11 mouse cellular contexts compared by ENCODE assay signal in the genomic region with DNA sequence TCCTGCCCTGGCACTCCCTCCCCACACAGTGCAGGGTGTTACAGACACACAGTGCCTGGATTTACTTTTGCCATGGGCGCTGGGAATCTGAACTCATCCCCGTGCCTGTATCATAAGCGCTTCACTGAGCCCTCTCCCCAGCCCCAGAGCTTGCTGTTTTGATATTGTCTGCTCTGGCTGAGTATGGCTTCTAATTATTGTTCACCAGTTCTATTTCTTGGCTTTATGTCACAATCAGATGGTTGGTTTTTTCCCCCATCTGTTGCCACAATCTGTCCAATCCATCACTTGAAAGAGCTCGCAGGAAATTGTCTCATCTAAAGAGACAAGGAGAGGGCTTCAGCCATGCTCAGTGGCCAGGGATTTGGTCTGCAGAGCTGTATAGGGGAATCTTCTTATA. TPM values are rescaled to one million over a fixed set of nuclear protein-coding genes. Genes with fewer than 3 reads are reported as not detected.
DNase-seq lines count a peak whose midpoint lies in the region; ATAC-seq and TF ChIP-seq lines count a peak whose summit lies in the region.
"Had no signal": no experiment of that assay in that cellular context is flagged by ENCODE, and none has a peak within 500 bp of the region (broad histone marks: within the 10 kb centered on the region; RNA-seq: fewer than 3 reads in every experiment).

No protein-coding gene starts in this region.

- 40% methylated on average over 4 of the region's 4 CpGs for WGBS in forebrain, postnatal 0 days
- 65% methylated on average over 4 of the region's 4 CpGs for WGBS in midbrain, embryonic 16.5 days

- ATAC-seq in forebrain, postnatal 0 days = peak; percentile 60
- 0 out of 2 replicates have a peak, but pooled peaks have one; percentile 19 for ATAC-seq in midbrain, embryonic 16.5 days
- no peak for ATAC-seq in CD4-positive, CD25-positive, alpha-beta regulatory T cell, adult 4 months

- H3K27me3 ChIP-seq in forebrain, postnatal 0 days (ENCODE audit: insufficient read depth, low read length) = no peaks in the 10 kb centered on the region
- no peaks in the 10 kb centered on the region for H3K27me3 ChIP-seq in midbrain, embryonic 16.5 days (ENCODE audit: control insufficient read depth, insufficient read depth, low read depth, low read length)
- H3K27me3 ChIP-seq: Patski had no signal

- no peak overlapping the region for H3K4me2 ChIP-seq in forebrain, postnatal 0 days (ENCODE audit: low read depth)
- no peak overlapping the region for H3K4me2 ChIP-seq in midbrain, embryonic 16.5 days (ENCODE audit: low read length)

- no peaks in the 10 kb centered on the region for H3K36me3 ChIP-seq in forebrain, postnatal 0 days (ENCODE audit: insufficient read depth)
- H3K36me3 ChIP-seq in midbrain, embryonic 16.5 days (ENCODE audit: control insufficient read depth, insufficient read depth, low read length) = no peaks in the 10 kb centered on the region

- no peaks in the 10 kb centered on the region for H3K9me3 ChIP-seq in forebrain, postnatal 0 days (ENCODE audit: low read length)
- H3K9me3 ChIP-seq in midbrain, embryonic 16.5 days (replicated peaks; ENCODE audit: control insufficient read depth, low read length, poor library complexity, severe bottlenecking) = no peaks in the 10 kb centered on the region

- H3K4me1 ChIP-seq in forebrain, postnatal 0 days (ENCODE audit: insufficient read depth) = peaks cover 10% of the 10 kb centered on the region
- peaks cover 10% of the 10 kb centered on the region for H3K4me1 ChIP-seq in midbrain, embryonic 16.5 days (ENCODE audit: control insufficient read depth, insufficient read depth, low read length)

- TF ChIP-seq CTCF in forebrain, postnatal 0 days (IDR thresholded peaks at IDR 0.05; ENCODE audit: low read depth) = no peak

- DNase-seq in left cerebral cortex, postnatal 25 days (ENCODE audit: low spot score in 2 of 2) = peak; percentile 47 to 61
- no peak for DNase-seq in left cerebral cortex, postnatal 36 days (ENCODE audit: low spot score in 2 of 2)
- DNase-seq in cerebellum, adult 18-20 months = peak; percentile 83 to 84
- peak; percentile 87 for DNase-seq in forebrain, postnatal 0 days
- DNase-seq in lung, postnatal 25 days (ENCODE audit: low spot score) = no peak
- no peak for DNase-seq in heart, adult 18-20 months
- DNase-seq: heart, postnatal 14 days; kidney, adult 2 months had no signal

- intact Hi-C loops in left cerebral cortex, postnatal 25 days (cut with DNase I) = no loop called here
- intact Hi-C loops in left cerebral cortex, postnatal 36 days (cut with DNase I) = no loop called here

- no peak overlapping the region for H3K9ac ChIP-seq in forebrain, postnatal 0 days
- H3K9ac ChIP-seq in midbrain, embryonic 16.5 days (ENCODE audit: low read depth, low read length) = no peak overlapping the region

- H3K4me3 ChIP-seq in forebrain, postnatal 0 days (ENCODE audit: low read depth, low read length) = no peak overlapping the region
- no peak overlapping the region for H3K4me3 ChIP-seq in midbrain, embryonic 16.5 days (ENCODE audit: low read depth, low read length)

- peak overlapping the region; percentile 85 for H3K27ac ChIP-seq in forebrain, postnatal 0 days (ENCODE audit: low read depth, low read length)
- 0 out of 2 replicates have a peak overlapping the region, but pooled peaks have one; percentile 34 for H3K27ac ChIP-seq in midbrain, embryonic 16.5 days (ENCODE audit: low read length)

RNA-seq across cellular contexts. Expression of a gene that starts 12.1 kb away (rescaled TPM):
- total RNA-seq in left cerebral cortex, postnatal 25 days (2021) = 10 to 100 TPM; 86.3 to 97.1 TPM
- 10 to 100 TPM; 91.0 to 94.2 TPM for total RNA-seq in left cerebral cortex, postnatal 36 days (2021)
- 10.2 and 16.5 TPM in 2 replicates for total RNA-seq in forebrain, postnatal 0 days (2014; rRNA removed)
- 9.8 and 14.2 TPM in 2 replicates for polyA plus RNA-seq in forebrain, postnatal 0 days (2015; fragmentation: Nextera tagmentation; extraction: Ambion mirVana)
- 15.4 and 16.7 TPM in 2 replicates for polyA plus RNA-seq in midbrain, embryonic 16.5 days (2015; fragmentation: Nextera tagmentation; extraction: Ambion mirVana)
- polyA plus RNA-seq in CD4-positive, CD25-positive, alpha-beta regulatory T cell, adult 4 months (2017; shearing (Covaris generic)) = 100 to 1,000 TPM; 122 to 152 TPM
- 10 to 100 TPM; 57.5 to 67.5 TPM for total RNA-seq in heart, adult 18-20 months (2021)

RNA-seq across cellular contexts. Expression of a gene that starts 40.8 kb away (rescaled TPM):
- 10 to 100 TPM; 11.6 to 16.9 TPM for total RNA-seq in left cerebral cortex, postnatal 25 days (2021)
- total RNA-seq in left cerebral cortex, postnatal 36 days (2021) = 10 to 100 TPM; 11.0 to 24.6 TPM
- 13.8 and 13.9 TPM in 2 replicates for total RNA-seq in forebrain, postnatal 0 days (2014; rRNA removed)
- 34.3 and 35.1 TPM in 2 replicates for polyA plus RNA-seq in forebrain, postnatal 0 days (2015; fragmentation: Nextera tagmentation; extraction: Ambion mirVana)
- 44.2 and 45.5 TPM in 2 replicates for polyA plus RNA-seq in midbrain, embryonic 16.5 days (2015; fragmentation: Nextera tagmentation; extraction: Ambion mirVana)
- polyA plus RNA-seq in CD4-positive, CD25-positive, alpha-beta regulatory T cell, adult 4 months (2017; shearing (Covaris generic)) = 10 to 100 TPM; 13.0 to 18.1 TPM
- total RNA-seq in heart, adult 18-20 months (2021) = 10 to 100 TPM; 11.7 to 13.8 TPM

Comparison
In these comparisons a context has a peak if more than half of its experiments do, and no peak if none do; other contexts are left out.
1. DNase-seq: peak in left cerebral cortex, postnatal 25 days (2 of 2), cerebellum, adult 18-20 months (2 of 2) and forebrain, postnatal 0 days (single experiment); none in left cerebral cortex, postnatal 36 days (0 of 2), lung, postnatal 25 days (single experiment) and heart, adult 18-20 months (0 of 2).